Mouse (Mus musculus): ENCODE measurements around the gene Rab4a. TPM values are rescaled to one million over a fixed set of nuclear protein-coding genes. Genes with fewer than 3 reads are reported as not detected.

Gene Rab4a
- polyA plus RNA-seq, 1 experiment from 2014 or later: 55.3 TPM

- Histone ChIP-seq H3K4me3 (no peak overlapping the region), H3K4me1 (peaks cover 13% of the 10 kb centered on the region), H3K27me3 (no peaks in the 10 kb centered on the region), H3K9me3 (no peaks in the 10 kb centered on the region), H3K4me2 (replicated peaks) (no peak overlapping the region), H3K9ac (replicated peaks) (no peak overlapping the region), H3K27ac (replicated peaks) (no peak overlapping the region), H3K36me3 (no peaks in the 10 kb centered on the region)
- ATAC-seq (ENCODE audit: low FRiP score, low read depth): no peak
- 89% methylated on average over 9 of the region's 9 CpGs for WGBS
These were observed 49.1 kb downstream of the Rab4a start for GRCm38 (mm10) chr8:123854733-123855475.

DNA sequence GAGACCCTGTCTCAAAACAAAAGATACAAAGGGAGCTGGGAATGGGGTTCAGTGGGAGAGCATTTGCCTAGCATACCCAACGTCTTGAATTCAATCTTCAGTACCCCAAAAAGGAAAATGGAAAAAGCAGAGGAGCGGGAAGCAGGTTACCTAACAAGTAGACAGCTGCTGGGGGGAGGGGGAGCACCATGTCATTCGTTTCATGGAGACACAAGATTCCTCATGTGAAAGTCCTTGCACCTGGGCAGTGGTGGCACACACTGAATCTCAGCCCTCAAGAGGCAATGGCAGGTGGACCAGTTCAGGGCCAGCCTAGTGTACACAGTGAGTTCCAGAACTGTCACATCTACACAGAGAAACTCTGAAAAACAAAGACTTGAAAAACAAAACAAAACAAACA is 51.6 kb downstream of the Rab4a start:
- Histone ChIP-seq H3K27ac (replicated peaks) (no peak overlapping the region), H3K9me3 (no peaks in the 10 kb centered on the region), H3K4me1 (peaks cover 13% of the 10 kb centered on the region), H3K4me3 (no peak overlapping the region), H3K27me3 (peaks cover 22% of the 10 kb centered on the region), H3K4me2 (replicated peaks) (peak overlapping the region; percentile 86), H3K9ac (replicated peaks) (no peak overlapping the region), H3K36me3 (no peaks in the 10 kb centered on the region)
- 63% methylated on average over 3 of the region's 3 CpGs for WGBS
- ATAC-seq (ENCODE audit: low FRiP score, low read depth): no peak

DNA sequence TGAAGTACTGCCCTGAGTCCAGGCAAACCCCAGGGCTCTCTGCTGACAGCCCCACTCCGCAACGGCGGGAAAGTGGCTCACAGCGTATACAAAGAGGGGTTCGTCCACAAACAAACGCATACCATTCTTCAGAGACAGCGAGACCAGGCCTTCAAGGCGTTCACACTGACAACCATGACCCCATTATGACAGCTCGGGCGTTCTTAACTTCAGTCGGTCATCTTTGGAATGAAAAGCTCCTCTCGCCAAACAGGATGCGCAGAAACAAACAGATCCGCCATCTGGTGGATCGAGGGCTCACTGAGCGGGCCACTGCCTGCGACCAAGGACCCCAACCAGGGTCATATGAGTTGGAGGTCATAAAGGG is 52.8 kb downstream of the Rab4a start:
- Histone ChIP-seq H3K36me3 (no peaks in the 10 kb centered on the region), H3K27me3 (peaks cover 32% of the 10 kb centered on the region), H3K27ac (replicated peaks) (peak overlapping the region; percentile 81), H3K9me3 (no peaks in the 10 kb centered on the region), H3K4me1 (peaks cover 13% of the 10 kb centered on the region), H3K9ac (replicated peaks) (peak overlapping the region; percentile 81), H3K4me3 (peak overlapping the region; percentile 94), H3K4me2 (replicated peaks) (peak overlapping the region; percentile 86)
- ATAC-seq (ENCODE audit: low FRiP score, low read depth): peak; percentile 35
- WGBS: under 1% methylated on average over 17 of the region's 17 CpGs

DNA sequence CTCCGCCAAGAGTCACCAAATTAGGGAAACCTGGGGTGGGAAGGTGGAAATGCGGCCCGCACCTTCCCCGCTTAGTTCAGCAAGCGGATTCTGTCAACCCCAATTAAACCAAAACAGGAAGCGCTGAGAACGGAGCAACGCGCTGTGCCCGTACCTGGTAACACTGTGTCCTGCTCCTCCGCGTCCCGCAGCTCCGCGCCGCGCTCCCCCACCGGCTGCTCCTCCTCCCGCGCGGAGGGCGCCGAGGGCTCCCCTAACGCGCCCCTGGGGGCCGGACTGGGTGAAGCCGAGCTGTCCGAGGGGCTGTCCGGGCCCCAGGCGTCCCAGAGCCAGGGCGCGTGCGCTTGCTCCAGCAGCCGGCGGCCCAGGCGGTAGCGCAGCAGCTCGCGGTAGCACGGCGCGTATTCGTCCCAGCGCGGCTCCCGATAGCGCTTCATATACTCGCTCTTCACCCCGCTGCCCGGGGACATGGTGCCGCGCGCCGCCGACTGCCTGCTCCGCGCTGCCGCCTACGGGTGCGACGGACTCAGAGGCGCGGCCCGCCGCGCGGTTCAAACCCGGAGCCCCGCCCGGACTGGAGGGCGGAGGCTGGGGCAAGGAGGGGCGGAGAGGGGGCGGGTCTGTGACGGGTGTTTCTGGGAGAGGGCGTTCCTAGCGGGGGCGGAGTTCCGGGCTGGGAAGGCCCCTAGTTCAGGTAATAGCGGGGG is 53.3 kb downstream of the Rab4a start:
- H3K9ac ChIP-seq (replicated peaks): peak overlapping the region; percentile 81
- H3K4me3 ChIP-seq: peak overlapping the region; percentile 94
- peak overlapping the region; percentile 81 for H3K27ac ChIP-seq (replicated peaks)
- H3K4me2 ChIP-seq (replicated peaks): peak overlapping the region; percentile 86
- WGBS: under 1% methylated on average over 79 of the region's 79 CpGs
- no peaks in the 10 kb centered on the region for H3K36me3 ChIP-seq
- no peaks in the 10 kb centered on the region for H3K9me3 ChIP-seq
- peaks cover 36% of the 10 kb centered on the region for H3K27me3 ChIP-seq
- peaks cover 13% of the 10 kb centered on the region for H3K4me1 ChIP-seq
- ATAC-seq (ENCODE audit: low FRiP score, low read depth): peak; percentile 94

DNA sequence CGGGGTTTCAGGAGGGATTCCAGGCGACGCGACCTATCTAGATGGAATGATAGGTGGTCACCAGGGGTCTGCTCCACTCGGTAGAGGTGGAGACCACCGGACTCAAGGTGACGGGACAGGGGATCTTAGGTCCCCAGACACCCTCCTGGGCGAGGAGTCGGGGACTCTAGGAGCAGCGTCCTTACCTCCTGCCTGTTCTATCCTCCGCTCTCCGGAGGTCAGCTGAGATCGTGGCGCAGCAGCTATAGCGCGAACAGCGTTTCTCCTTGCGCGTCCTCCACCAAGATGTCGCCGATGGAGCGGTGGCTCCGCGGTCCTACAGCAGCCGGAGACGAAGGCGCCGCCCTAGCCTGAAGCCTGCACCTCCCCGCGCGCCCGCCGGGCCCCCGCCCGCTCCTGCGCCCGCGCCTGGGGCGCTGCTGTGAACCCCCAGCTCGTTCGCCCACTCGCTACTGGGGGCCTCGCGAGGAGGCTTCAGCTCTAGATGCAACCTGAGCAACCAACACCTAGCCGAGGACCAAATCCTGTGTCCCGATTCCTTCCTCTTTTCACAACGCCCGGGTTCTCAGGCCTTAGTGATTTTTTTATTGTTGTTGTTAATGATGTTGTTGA is 54.0 kb downstream of the Rab4a start, which contains the start of gene Ccsap:
Gene Ccsap, minus strand, starts transcription at position 562 of the 612 bp plus-strand sequence.
- H3K9me3 ChIP-seq: no peaks in the 10 kb centered on the region
- H3K4me2 ChIP-seq (replicated peaks): peak within 1 kb of the TSS; percentile 86
- H3K36me3 ChIP-seq: no peaks in the 10 kb centered on the region
- ATAC-seq (ENCODE audit: low FRiP score, low read depth): peak; percentile 83
- 2% methylated on average over 48 of the region's 48 CpGs for WGBS
- H3K27me3 ChIP-seq: peaks cover 43% of the 10 kb centered on the region
- peaks cover 13% of the 10 kb centered on the region for H3K4me1 ChIP-seq
- peak within 1 kb of the TSS; percentile 94 for H3K4me3 ChIP-seq
- H3K27ac ChIP-seq (replicated peaks): peak within 1 kb of the TSS; percentile 81
- H3K9ac ChIP-seq (replicated peaks): peak within 1 kb of the TSS; percentile 81

DNA sequence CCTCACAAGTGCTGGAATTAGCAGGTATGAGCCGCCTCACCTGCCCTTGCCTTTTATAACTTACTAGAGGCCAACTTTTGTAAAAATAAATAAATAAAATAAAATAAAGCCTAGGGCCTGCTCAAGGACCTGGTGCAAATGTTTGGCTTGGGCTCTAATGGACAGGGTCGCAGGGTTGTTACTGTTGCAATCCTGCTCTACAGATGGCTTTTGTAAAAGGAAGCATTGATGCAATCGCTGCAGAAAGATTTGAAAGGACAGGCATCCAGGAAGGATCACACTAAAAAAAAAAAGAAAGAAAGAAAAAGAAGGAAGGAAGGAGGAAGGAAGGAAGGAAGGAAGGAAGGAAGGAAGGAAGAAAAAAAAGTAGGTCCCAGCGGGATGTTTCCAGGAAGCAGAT is 54.6 kb downstream of the Rab4a start:
- Histone ChIP-seq H3K36me3 (no peaks in the 10 kb centered on the region), H3K27ac (replicated peaks) (no peak overlapping the region), H3K4me2 (replicated peaks) (peak overlapping the region; percentile 86; the same call in 1 of the 2 replicates), H3K4me3 (peak overlapping the region; percentile 94; the same call in 1 of the 2 replicates), H3K27me3 (peaks cover 43% of the 10 kb centered on the region), H3K9ac (replicated peaks) (no peak overlapping the region), H3K9me3 (no peaks in the 10 kb centered on the region), H3K4me1 (peaks cover 13% of the 10 kb centered on the region)
- 80% methylated on average over 4 of the region's 4 CpGs for WGBS
- no peak for ATAC-seq (ENCODE audit: low FRiP score, low read depth)

DNA sequence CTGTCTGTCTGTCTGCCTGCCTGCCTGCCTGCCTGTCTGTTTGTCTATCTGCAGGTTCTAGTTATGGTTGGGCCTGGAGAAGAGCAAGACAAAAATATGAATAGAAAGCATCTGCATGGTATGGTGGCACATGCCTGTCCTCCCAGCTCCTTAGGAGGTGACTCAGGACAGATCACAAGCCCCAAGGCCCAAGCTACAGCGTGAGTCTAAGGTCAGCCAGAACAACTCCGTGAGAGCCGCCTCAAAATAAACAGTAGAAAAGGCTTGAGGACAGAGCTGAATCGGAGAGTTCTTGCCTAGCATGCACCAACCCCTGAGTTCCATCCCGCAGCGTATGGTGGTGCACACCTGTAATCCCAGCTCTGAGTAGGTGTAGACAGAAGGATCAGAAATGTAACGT is 60.0 kb downstream of the Rab4a start:
- 86% methylated on average over 7 of the region's 7 CpGs for WGBS
- Histone ChIP-seq H3K27me3 (peaks cover 41% of the 10 kb centered on the region), H3K27ac (replicated peaks) (no peak overlapping the region), H3K4me1 (no peaks in the 10 kb centered on the region; the same call in 1 of the 2 replicates), H3K9me3 (no peaks in the 10 kb centered on the region), H3K4me3 (no peak overlapping the region), H3K9ac (replicated peaks) (no peak overlapping the region), H3K4me2 (replicated peaks) (no peak overlapping the region), H3K36me3 (no peaks in the 10 kb centered on the region)
- no peak for ATAC-seq (ENCODE audit: low FRiP score, low read depth)

- no peak overlapping the region for H3K9ac ChIP-seq (replicated peaks)
- peaks cover 29% of the 10 kb centered on the region for H3K27me3 ChIP-seq
- H3K36me3 ChIP-seq: no peaks in the 10 kb centered on the region
- no peaks in the 10 kb centered on the region for H3K9me3 ChIP-seq
- H3K27ac ChIP-seq (replicated peaks): no peak overlapping the region
- WGBS: 15% methylated on average over 5 of the region's 5 CpGs
- H3K4me3 ChIP-seq: no peak overlapping the region
- ATAC-seq (ENCODE audit: low FRiP score, low read depth): no peak
- no peaks in the 10 kb centered on the region; the same call in 1 of the 2 replicates for H3K4me1 ChIP-seq
- no peak overlapping the region for H3K4me2 ChIP-seq (replicated peaks)
These were observed 61.2 kb downstream of the Rab4a start for GRCm38 (mm10) chr8:123866971-123867370.

DNA sequence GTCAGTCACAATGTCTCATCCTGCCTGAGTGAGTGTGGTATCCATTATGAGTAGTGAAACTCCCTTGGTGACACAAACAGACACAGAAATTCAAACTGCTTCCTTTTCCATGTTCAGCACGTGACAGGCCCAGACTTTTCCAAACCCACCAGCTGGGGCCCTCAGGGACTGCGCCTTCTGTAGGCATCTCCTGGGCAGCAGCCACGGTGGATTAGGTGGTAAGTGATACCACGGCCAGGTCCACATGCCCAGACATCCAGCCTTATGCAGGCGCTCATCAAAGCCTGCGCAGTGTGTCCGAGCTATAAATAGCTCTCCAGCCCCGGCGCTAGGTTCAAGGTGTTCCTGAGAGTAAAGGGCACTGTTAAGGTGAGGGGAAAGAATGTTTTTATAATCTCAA is 66.3 kb downstream of the Rab4a start:
- 79% methylated on average over 9 of the region's 9 CpGs for WGBS
- H3K4me1 ChIP-seq: no peaks in the 10 kb centered on the region
- H3K9me3 ChIP-seq: no peaks in the 10 kb centered on the region
- no peak overlapping the region for H3K9ac ChIP-seq (replicated peaks)
- no peaks in the 10 kb centered on the region for H3K36me3 ChIP-seq
- H3K27ac ChIP-seq (replicated peaks): no peak overlapping the region
- no peaks in the 10 kb centered on the region for H3K27me3 ChIP-seq
- H3K4me3 ChIP-seq: no peak overlapping the region
- no peak overlapping the region for H3K4me2 ChIP-seq (replicated peaks)
- ATAC-seq (ENCODE audit: low FRiP score, low read depth): no peak

GRCm38 (mm10) chr8:123873364-123873763 is 67.6 kb downstream of the Rab4a start:
- no peak overlapping the region for H3K4me3 ChIP-seq
- H3K9ac ChIP-seq (replicated peaks): no peak overlapping the region
- 88% methylated on average over 6 of the region's 6 CpGs for WGBS
- no peak for ATAC-seq (ENCODE audit: low FRiP score, low read depth)
- no peaks in the 10 kb centered on the region for H3K4me1 ChIP-seq
- H3K27me3 ChIP-seq: no peaks in the 10 kb centered on the region
- no peak overlapping the region for H3K4me2 ChIP-seq (replicated peaks)
- no peak overlapping the region for H3K27ac ChIP-seq (replicated peaks)
- H3K36me3 ChIP-seq: no peaks in the 10 kb centered on the region
- no peaks in the 10 kb centered on the region for H3K9me3 ChIP-seq

DNA sequence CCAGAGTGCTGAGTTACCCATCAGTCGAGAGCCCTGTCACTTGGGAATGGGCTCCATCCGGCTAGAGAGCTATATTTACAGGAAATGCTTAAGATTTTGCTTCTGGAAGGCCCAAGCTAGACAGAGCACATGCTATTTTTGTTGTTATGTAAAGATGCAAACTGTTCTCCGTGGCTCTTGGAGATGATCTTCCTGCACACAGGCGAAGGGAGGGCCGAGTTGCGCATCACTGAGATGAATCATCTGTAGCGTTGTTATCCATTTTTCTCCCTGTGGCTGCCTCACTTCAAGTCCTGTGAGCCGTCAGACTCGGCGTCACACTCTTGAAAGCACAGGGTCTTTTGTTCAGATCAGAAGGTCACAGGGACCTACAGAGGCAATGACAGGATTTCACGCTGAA is 68.5 kb downstream of the Rab4a start:
- Histone ChIP-seq H3K4me2 (replicated peaks) (no peak overlapping the region), H3K4me1 (no peaks in the 10 kb centered on the region), H3K9me3 (no peaks in the 10 kb centered on the region), H3K27ac (replicated peaks) (no peak overlapping the region), H3K27me3 (no peaks in the 10 kb centered on the region), H3K36me3 (no peaks in the 10 kb centered on the region), H3K9ac (replicated peaks) (no peak overlapping the region), H3K4me3 (no peak overlapping the region)
- ATAC-seq (ENCODE audit: low FRiP score, low read depth): no peak
- 81% methylated on average over 11 of the region's 11 CpGs for WGBS

DNA sequence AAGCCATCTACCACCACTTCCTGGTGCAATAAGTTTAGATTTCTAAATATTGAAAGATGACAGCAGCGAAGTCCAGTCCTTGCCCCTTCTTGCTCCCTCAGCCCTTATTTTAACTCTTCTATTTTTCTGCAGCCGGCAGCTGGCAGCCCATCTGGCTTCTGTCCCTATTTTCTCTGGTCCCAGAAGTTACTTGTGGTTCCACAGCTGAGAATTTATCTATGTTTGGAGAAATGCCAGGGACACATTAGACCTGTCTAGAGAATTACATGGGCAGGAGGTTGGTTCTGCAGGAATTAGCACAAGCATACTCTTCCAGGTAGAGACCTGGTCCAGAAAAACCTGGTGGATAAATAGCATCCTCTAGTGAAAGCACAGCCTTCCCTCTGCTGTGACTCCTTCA is 72.1 kb downstream of the Rab4a start:
- 77% methylated on average over 2 of the region's 2 CpGs for WGBS
- Histone ChIP-seq H3K4me1 (no peaks in the 10 kb centered on the region), H3K9ac (replicated peaks) (no peak overlapping the region)

More for the DNA sequence above, 72.1 kb downstream of the Rab4a start:
- H3K27me3 ChIP-seq: no peaks in the 10 kb centered on the region
- no peaks in the 10 kb centered on the region for H3K36me3 ChIP-seq
- no peaks in the 10 kb centered on the region for H3K9me3 ChIP-seq
- ATAC-seq (ENCODE audit: low FRiP score, low read depth): no peak
- H3K4me3 ChIP-seq: no peak overlapping the region
- H3K4me2 ChIP-seq (replicated peaks): no peak overlapping the region
- H3K27ac ChIP-seq (replicated peaks): no peak overlapping the region
